Mouse (Mus musculus) E14TG2a.4 (cell line): ENCODE data around the gene Lars2.

Experiments used
- CTCF ChIP-seq: conservative IDR thresholded peaks from 2 replicates; pipeline ENCODE4 v1.5.1; 2014; ENCODE audit warnings: low read length
- NANOG ChIP-seq: IDR thresholded peaks from 2 replicates; pipeline ENCODE4 v1.6.1; 2014; ENCODE audit warnings: borderline replicate concordance, low read length, mixed read lengths
- POU5F1 ChIP-seq: IDR thresholded peaks from 2 replicates; pipeline ENCODE4 v1.6.1; 2014; ENCODE audit warnings: low read length, borderline replicate concordance

DNA sequence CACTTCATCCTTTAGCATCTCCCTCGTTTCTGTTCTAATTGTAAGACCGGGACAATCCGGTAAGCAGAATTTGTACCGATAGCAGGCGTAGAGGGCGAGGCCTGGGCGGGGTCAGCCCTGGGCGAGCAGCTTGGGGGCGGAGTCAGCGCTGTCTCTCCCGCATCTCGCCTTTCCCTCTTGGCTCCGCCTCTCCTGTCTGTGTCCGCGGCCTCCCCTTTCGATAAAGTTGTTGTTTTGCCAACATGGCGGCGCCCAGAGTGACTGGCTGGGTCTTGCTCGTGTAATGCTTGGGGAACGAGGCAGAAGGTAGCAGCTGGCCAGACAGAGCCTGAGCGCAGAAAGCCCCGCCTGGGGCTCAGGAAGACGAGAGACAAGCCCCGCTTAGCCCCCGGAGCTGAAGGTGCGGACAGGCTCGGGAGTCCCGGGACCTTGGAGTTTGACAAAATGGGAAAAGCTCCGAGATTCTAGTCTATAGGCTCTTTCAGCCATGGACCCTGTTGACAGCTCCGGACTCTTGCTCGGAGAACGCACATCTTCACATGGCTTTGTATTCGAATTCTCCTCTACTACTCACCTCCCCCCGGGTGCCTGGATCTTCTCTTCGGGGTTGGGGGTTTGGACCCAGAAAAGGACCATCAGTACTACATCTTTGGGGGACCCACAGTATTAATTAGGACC lies at the start of gene Lars2:
- TF ChIP-seq CTCF (no peak), NANOG (no peak), POU5F1 (no peak)
